Mouse (Mus musculus) monocyte, adult 59 days (primary cell): ENCODE measurements around the gene Traf3ip2. TPM values are rescaled to one million over a fixed set of nuclear protein-coding genes. Genes with fewer than 3 reads are reported as not detected.

Source experiments
- total RNA-seq, 2 experiments: library from RNA; stranded (reverse); gene quantifications; one replicate each; pipeline ENCODE4 v1.2.4; 2023

Traf3ip2 gene
- 1 to 10 TPM; 6.3 to 8.9 TPM for total RNA-seq

GRCm38 (mm10) chr10:39612633-39612988 is at the start of gene Traf3ip2:
Traf3ip2 (plus strand) TSS chr10:39612934.

Other genes with a start within 250 kb of the Traf3ip2 start
- 100 to 1,000 TPM in 1 of 2 experiments, 10 to 100 TPM in 1; 98.7 to 123 TPM for gene Fyn, start 244.1 kb upstream of the Traf3ip2 start, total RNA-seq
- 10 to 100 TPM; 21.3 to 23.0 TPM for gene Rev3l, start 119.2 kb downstream of the Traf3ip2 start, total RNA-seq